Mouse (Mus musculus) adrenal gland (tissue): Measurements from ENCODE around the gene Ppef2.

ENCODE experiments used
- intact Hi-C: fragments of 180-260 bp; cut with DNase I; formaldehyde crosslinking; loops from one replicate; pipeline ENCODE4 v1.15.1; 2025
- long read RNA-seq, 2 experiments: library from polyadenylated mRNA; unstranded; transcript quantifications; one replicate each; pipeline ENCODE4 v2.0.0; 2020; ENCODE audit warnings: borderline replicate concordance in 1 of 2; ENCODE audit not compliant: insufficient replicate concordance in 1 of 2

Ppef2 gene
- long read RNA-seq, experiment 1, result 0 reads
- long read RNA-seq, experiment 2, result 0 reads

DNA sequence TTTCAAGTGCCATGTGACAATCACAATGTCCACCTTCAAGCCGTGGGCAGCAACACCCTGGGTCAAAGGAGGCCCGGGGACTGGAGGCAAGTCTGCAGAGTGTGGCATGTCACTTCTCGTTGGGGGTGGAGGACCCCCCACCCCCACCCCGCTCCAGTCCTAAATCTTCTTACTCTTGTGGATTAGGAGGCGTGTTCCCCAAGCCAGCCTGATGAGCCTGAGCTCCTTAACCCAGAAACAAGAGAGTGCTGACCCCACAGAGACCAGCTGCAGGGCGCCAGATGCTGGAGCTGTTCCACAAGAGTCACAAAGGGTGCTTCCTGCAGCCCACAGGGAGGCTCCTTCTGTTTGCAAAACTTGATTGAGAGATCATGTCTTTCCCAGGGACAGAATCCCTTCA, at the start of gene Ppef2:
Gene Ppef2 (minus strand): TSS at position 61 of the 400 bp plus-strand sequence.
- intact Hi-C loops, result no loop called here

- intact Hi-C loops, result no loop called here
Observed at GRCm38 (mm10) chr5:92304291-92304690, 48.2 kb upstream of the Ppef2 start.

- intact Hi-C loops, result no loop called here
Observed at GRCm38 (mm10) chr5:92302149-92302840, 46.2 kb upstream of the Ppef2 start.

DNA sequence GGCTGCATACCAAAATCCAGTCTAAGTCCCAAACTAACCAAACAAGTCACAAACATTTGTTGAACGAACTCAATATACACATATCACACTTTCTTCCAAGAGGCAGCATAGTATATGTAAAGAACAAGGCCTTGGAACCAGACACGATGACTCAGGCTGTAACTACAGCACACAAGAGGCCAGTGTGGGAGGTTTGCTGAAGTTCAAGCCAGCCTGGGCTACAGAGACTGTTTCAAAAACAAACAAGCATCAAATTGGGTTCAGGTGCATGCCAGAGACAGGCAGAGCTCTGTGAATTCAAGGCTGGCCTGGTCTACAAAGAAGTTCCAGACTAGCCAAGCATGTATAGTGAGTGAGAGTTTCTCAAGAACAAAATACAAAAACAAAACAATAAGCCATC, 38.4 kb upstream of the Ppef2 start:
- intact Hi-C loops, result no loop called here

DNA sequence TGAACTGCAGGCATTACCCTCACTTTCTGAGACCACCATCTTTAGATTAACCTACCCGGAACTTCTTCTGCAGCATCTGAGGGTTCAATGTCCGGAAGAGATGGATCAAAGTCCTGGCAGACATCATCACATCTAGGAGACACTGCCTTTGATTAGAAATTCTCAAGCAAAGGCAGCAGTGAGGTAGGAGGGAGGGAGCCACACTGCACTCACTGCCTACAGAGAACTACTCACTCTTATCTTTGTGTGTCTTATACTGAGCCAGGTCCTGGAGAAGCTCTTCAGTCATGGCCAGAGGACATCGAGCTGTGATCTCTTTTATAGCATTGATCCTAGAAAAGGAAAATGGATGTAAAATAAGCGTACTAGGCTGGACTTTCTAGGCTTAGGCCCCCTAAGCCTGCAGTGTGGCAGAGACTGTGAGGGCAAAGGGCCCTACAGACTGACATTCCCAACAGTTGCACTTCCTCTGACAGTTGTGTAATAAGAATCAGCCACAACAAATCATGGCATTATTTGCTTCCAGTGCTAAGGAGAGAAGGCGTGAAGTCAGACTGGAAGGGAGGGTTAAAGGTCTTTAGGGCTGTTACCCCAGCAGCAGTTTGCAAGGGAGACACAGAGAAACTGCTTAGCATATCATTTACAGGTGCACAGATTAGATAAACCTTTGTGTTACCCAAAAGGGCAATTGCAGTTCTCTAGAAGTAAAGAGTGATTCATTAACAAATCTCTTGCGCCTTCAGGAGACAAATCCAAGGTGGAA, 35.8 kb upstream of the Ppef2 start:
- intact Hi-C loops, result no loop called here

GRCm38 (mm10) chr5:92287840-92288239, 31.8 kb upstream of the Ppef2 start:
- intact Hi-C loops, result no loop called here

GRCm38 (mm10) chr5:92283107-92283506, 27.0 kb upstream of the Ppef2 start:
- intact Hi-C loops, result no loop called here

DNA sequence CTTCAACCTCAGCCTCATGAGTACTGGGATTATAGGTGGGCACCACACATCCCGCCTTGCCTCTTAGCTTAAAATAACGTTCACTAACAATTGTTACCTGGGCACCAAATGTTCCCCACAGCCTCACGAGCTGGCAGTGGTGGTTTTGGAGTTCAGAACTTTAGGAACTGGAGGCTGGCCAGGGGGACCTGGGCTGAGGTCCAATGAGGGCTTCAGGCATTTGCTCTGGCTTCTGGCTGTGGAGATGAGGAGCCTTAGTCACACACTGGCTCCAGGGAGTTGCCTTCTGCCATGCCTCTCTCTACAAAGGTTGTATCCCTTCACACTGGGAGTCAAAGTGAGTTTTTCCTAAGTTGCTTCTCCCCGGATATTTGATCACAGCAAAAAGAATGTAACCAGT, 26.5 kb upstream of the Ppef2 start:
- intact Hi-C loops, result no loop called here

DNA sequence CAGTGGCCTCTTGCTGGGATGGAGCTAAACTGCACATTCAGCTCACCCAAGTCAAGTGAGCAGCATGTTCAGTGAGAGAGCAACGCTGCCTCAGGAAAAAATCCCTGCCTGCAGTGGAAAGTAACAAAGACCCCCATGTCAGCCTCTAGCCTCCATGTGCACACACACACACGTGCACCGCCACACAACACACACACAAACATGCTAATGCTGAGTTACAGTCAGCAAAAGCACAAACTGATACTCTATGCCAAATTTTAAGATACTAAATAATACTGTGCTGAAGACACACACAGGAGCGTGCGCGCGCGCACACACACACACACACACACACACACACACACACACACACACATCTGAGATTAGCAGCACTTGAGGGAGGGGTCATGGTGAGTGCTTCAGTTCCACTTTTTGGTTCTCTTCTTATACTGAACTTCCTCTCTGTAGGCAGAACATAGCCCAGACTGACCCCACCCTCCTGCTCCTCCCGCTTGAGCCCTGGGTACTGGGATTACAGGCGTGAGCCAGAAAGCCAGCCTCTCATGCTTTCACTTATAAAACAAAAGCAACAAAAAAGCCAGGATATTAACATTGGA, 23.0 kb upstream of the Ppef2 start:
- intact Hi-C loops, result no loop called here

- intact Hi-C loops, result no loop called here
Observed at GRCm38 (mm10) chr5:92277437-92278394, 21.6 kb upstream of the Ppef2 start, which contains the start of gene Naaa. Gene Naaa, minus strand, starts transcription at chr5:92278170.

GRCm38 (mm10) chr5:92270496-92270895, 14.4 kb upstream of the Ppef2 start:
- intact Hi-C loops, result no loop called here

DNA sequence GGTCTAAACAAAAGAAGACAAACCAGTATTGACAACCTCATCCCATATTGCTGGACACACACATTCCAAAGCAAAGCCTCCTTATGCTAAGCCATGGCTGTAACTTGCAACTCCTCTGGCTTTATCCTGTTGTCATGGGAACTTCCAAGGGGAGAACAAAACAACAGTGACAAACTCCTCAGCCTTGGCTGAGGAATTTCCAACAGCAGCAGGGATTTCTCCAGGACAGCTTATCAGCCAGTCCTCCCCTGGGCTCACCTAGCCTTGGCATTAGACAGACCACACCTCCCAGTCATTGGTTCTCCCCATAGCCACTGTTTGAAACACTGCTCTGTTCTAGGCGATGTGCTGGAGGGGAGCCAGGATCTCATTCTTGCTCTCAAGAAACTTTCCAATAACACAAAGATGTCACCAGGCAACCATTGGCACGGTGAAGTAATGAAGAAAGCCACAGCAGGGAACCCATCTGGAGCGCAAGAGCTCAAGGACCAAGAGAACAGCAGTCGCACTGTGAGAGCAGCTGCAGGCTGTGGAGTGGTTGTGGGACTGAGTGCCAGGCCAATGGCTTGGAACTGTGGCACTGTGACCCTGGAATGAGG, 7.8 kb upstream of the Ppef2 start:
- intact Hi-C loops, result no loop called here

GRCm38 (mm10) chr5:92262646-92263045, 6.6 kb upstream of the Ppef2 start:
- intact Hi-C loops, result no loop called here

DNA sequence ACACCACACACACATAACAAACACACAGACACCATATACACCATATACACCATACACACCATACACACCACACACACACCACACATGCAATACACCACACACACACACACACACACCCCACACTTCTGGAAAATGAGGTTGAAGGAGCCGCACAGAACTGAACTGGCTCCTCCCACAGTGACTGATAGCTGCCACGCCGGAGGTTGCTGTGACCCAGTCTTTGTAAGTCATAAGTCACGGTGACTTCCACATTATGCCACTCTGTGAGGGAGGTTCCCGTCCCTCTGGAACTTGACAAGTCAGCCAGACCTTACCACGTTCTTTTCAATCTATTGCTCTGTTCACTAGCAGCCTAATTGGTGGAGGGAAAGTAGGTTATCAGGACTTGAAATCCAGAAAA, 1.6 kb downstream of the Ppef2 start:
- intact Hi-C loops, result no loop called here

DNA sequence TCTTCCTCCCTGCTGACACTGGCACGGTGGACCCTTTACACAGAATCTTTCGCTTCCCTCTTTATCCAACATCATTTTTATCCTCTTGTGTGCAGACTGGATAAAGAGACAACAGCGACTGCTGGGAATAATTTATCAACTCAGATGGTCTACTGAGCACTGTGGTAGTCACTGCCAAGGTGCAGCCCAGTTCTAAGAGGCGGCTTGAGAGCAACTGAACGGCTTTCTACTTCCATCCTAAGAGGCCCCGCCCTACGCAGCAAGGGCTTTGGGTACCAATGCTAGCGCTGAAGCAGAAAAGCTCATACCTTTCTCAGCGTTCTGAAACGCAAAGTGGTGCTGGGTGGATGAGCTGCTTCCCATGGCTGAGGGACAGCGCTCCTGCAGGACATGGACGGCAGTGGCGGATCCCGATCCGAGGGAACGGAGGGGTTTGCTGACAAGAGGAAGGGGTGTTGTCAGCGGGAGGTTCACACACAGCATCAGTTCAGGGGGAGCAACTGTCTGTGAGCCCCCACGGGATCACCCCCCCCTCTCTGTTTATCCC, 3.2 kb downstream of the Ppef2 start:
- intact Hi-C loops, result no loop called here

DNA sequence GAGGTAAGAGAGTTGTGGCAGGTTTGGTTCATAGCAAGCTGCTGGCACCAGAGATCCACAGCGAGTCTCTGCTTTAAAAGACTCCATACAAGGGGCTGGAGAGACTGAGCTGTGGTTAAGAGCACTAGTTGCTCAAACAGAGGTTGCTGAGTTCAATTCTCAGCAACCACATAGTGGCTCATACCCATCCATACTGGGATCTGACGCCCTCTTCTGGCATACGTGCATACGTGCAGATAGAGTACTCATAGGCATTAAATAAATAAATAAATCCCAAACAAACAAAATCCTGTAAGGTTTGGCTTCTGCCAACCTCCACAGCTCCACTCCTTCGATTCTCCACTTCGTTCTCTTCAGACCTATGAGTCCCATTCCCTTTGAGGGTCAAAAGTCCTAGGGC, 4.0 kb downstream of the Ppef2 start:
- intact Hi-C loops, result no loop called here

GRCm38 (mm10) chr5:92248614-92249013, 7.5 kb downstream of the Ppef2 start:
- intact Hi-C loops, result no loop called here

GRCm38 (mm10) chr5:92245483-92245882, 10.6 kb downstream of the Ppef2 start:
- intact Hi-C loops, result no loop called here

DNA sequence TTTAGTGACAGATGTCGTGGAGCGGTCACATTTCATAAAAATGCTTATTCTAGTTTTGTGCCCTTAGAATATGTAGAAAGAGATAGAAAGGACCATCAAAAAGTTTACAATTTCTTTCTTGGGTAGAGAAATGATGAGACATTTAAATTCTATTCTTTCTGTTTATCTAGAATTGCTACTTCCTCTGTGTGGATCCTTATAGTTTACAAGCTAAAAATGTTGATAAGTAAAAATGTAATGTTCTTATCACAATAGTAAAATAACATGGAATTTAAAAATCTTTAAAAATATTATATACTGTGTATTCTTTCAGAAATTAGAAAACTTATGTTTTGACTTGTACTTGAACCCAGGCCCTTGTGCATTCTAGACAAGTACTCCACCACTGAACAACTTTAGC, 11.2 kb downstream of the Ppef2 start:
- intact Hi-C loops, result no loop called here

GRCm38 (mm10) chr5:92240769-92241168, 15.3 kb downstream of the Ppef2 start:
- intact Hi-C loops, result no loop called here
